Mouse (Mus musculus) megakaryocyte, embryonic 14.5 days (primary cell): Measurements from ENCODE around the gene Emc3.

Experiments used
- FLI1 ChIP-seq: IDR thresholded peaks from 2 replicates; pipeline ENCODE4 v1.6.1; 2012; ENCODE audit warnings: low read length, inconsistent platforms, mixed read lengths
- GATA1 ChIP-seq: IDR thresholded peaks from 3 replicates; pipeline ENCODE4 v1.6.1; 2012; ENCODE audit warnings: mixed read lengths, low read length, inconsistent platforms, borderline replicate concordance

GRCm38 (mm10) chr6:113522310-113522709 lies 9.1 kb downstream of the Emc3 start:
- TF ChIP-seq GATA1 (no peak), FLI1 (no peak)
